Mouse (Mus musculus) liver, embryonic 14.5 days (tissue): ENCODE measurements around the gene Cemip2. TPM values are rescaled to one million over a fixed set of nuclear protein-coding genes. Genes with fewer than 3 reads are reported as not detected.

ENCODE experiments used
- ATAC-seq: fragments of 200-750 bp; cut with Nextera tagmentation; 2 replicates; pipeline ENCODE4 v1.8.0; 2017; ENCODE audit warnings: moderate number of reproducible peaks, mild to moderate bottlenecking, moderate library complexity; ENCODE audit not compliant: insufficient read depth
- DNase-seq, 3 experiments: peaks; one replicate each; pipeline ENCODE4 v3.0.0-alpha.2; 2012 to 2013; ENCODE audit warnings: low read depth in 3 of 3, low spot score in 3 of 3
- H3K27ac ChIP-seq: fragments of 300-500 bp; sonication (generic); 2 replicates; pipeline ENCODE4 v1.5.1; 2014; ENCODE audit warnings: moderate library complexity, mild to moderate bottlenecking, control low read depth, inconsistent platforms
- H3K27me3 ChIP-seq: fragments of 300-500 bp; sonication (generic); 2 replicates; pipeline ENCODE4 v1.6.1; 2014; ENCODE audit warnings: mild to moderate bottlenecking, low read length, moderate library complexity; ENCODE audit not compliant: control insufficient read depth, insufficient read depth
- H3K36me3 ChIP-seq: fragments of 300-500 bp; sonication (generic); replicated peaks from 2 replicates; pipeline ENCODE4 v1.6.1; 2014; ENCODE audit warnings: low read depth; ENCODE audit not compliant: control insufficient read depth, insufficient read depth
- H3K4me1 ChIP-seq, 2 experiments: fragments of 200-500 bp in 1 of 2; fragments of 300-500 bp in 1 of 2; sonication (generic) in 1 of 2; replicated peaks; 2 replicates each; pipeline ENCODE4 v1.6.1; 2012 to 2014; ENCODE audit warnings: antibody characterized with exemption in 1 of 2, inconsistent platforms in 1 of 2, low read length in 1 of 2; ENCODE audit not compliant: control insufficient read depth in 2 of 2, insufficient read depth in 2 of 2
- H3K4me2 ChIP-seq: fragments of 300-500 bp; sonication (generic); 2 replicates; pipeline ENCODE4 v1.6.1; 2014; ENCODE audit warnings: low read depth, mild to moderate bottlenecking, control low read depth, moderate library complexity
- H3K4me3 ChIP-seq, 2 experiments: fragments of 200-500 bp in 1 of 2; fragments of 300-500 bp in 1 of 2; sonication (generic) in 1 of 2; 2 replicates each; pipeline ENCODE4 v1.5.1; 2012 to 2014; ENCODE audit warnings: low read depth in 2 of 2, low read length in 2 of 2, mild to moderate bottlenecking in 2 of 2, control low read depth in 1 of 2, inconsistent platforms in 1 of 2, moderate library complexity in 1 of 2; ENCODE audit not compliant: insufficient read depth in 1 of 2
- H3K9ac ChIP-seq: fragments of 300-500 bp; sonication (generic); replicated peaks from 2 replicates; pipeline ENCODE4 v1.6.1; 2014; ENCODE audit warnings: mild to moderate bottlenecking, control low read depth, moderate library complexity
- H3K9me3 ChIP-seq: fragments of 300-500 bp; sonication (generic); 2 replicates; pipeline ENCODE4 v1.6.1; 2016; ENCODE audit warnings: low read length, mixed read lengths; ENCODE audit not compliant: control insufficient read depth
- CTCF ChIP-seq: IDR thresholded peaks from 2 replicates; pipeline ENCODE4 v1.5.1; 2016; ENCODE audit warnings: antibody characterized with exemption, low read depth, control low read depth
- EP300 ChIP-seq: IDR thresholded peaks from 2 replicates; pipeline ENCODE4 v1.6.1; 2016; ENCODE audit warnings: antibody characterized with exemption, low read depth
- WGBS: fragments of 180-500 bp; shearing (Covaris S2); extraction: QIAGEN DNeasy Blood & Tissue Kit; methylation state at CpG from one replicate; pipeline ENCODE4 v1.1.7; 2014; ENCODE audit not compliant: insufficient replicate concordance; 5-methylcytosine and 5-hydroxymethylcytosine counted together
- polyA plus RNA-seq, 2 experiments: library from polyadenylated mRNA; depleted of rRNA in 1 of 2; stranded (reverse) in 1 of 2; unstranded in 1 of 2; fragments of >200 nt; fragmentation: Nextera tagmentation in 1 of 2; extraction: Ambion mirVana in 1 of 2; gene quantifications; 2 replicates each; pipeline versions ENCODE4 v1.2.1 to v1.2.3; 2012 to 2014

The Cemip2 gene
- polyA plus RNA-seq, 2 experiments: 3.0 to 6.0 TPM

DNA sequence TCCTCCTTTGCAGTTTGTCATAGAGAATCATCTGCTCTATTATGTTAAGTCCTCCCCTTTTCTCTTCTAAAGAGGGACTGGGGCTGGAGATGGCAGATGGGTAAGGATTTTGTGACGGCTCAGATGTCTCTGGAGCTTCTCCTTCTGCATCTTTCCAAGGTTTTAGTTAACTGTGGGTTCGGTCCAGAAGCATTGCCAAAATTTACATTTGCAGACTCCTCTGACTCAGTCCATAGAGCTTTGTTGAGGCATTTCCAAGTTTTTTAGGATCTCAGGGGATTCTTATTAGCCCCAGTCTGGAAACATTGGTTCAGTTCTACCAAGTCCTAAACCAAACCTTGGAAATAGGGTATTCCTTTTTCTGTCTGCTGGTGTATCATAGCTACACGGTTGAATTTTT is 1.5 kb upstream of the Cemip2 start:
- TF ChIP-seq CTCF (no peak), EP300 (no peak)
- Histone ChIP-seq H3K4me1 (no peaks in the 10 kb centered on the region), H3K4me3 (no peak overlapping the region), H3K27ac (no peak overlapping the region), H3K36me3 (no peaks in the 10 kb centered on the region), H3K4me2 (no peak overlapping the region), H3K9ac (no peak overlapping the region), H3K27me3 (peaks cover 8% of the 10 kb centered on the region), H3K9me3 (no peaks in the 10 kb centered on the region)
- no peak for ATAC-seq
- WGBS: 49% methylated on average over 3 of the region's 3 CpGs
- DNase-seq: no peak

DNA sequence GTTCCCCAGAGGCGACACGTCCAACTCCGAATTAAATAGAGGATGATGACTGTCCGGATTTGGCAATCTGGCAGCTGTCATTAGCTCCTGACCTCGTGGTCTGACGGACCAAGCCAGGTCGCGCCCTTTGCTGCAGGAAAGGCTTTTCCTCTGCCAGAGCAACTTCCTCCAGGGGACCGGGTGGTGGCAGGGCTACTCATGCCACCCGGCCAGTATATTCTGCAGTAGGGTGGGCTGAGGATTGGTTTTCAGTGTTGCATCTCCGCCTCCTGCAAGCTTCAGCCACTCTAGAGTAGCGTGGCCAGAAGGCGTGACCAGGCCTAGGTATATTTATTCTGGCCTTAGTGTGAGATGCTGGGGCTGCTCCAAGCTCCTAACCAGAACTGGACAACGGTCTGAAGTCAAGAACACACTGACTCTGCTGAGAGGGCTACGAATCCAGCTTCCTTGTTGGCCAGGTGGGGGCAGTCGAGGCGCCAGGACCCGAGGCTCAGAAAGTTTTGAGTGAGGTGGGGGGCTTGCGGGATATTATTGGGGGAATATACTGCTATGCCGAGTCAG is 891 bp upstream of the Cemip2 start:
- WGBS: 16% methylated on average over 20 of the region's 20 CpGs
- Histone ChIP-seq H3K9me3 (no peaks in the 10 kb centered on the region), H3K4me2 (peak overlapping the region; percentile 85), H3K36me3 (no peaks in the 10 kb centered on the region), H3K4me3 (peak overlapping the region; percentile 12 to 21; a peak in 3 of 4 replicates), H3K27me3 (peaks cover 8% of the 10 kb centered on the region), H3K27ac (no peak overlapping the region), H3K4me1 (no peaks in the 10 kb centered on the region), H3K9ac (no peak overlapping the region)
- ATAC-seq (no peak), DNase-seq (no peak)
- no peak for TF ChIP-seq EP300
- TF ChIP-seq CTCF: peak; percentile 68

DNA sequence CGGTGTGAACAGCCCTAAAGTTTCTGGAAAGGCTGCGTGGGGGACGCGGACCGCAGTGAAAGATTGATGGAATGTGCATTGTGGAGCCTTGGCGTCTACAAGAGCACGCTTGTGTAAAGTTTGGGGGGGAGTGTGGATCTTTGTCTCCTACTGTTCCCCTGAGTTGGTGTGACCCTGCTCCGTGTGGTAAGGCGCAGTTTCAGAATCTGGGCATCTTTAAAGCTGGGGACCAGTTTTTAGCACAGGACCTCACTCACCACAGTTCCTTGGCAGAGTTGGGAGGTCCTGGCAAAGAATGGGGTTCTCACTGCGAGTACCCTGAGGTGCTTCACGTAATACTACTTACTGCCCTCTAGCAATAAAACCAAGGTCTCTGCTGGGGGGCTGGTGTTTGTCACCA is 964 bp downstream of the Cemip2 start:
- DNase-seq: no peak
- Histone ChIP-seq H3K9me3 (no peaks in the 10 kb centered on the region), H3K9ac (peak overlapping the region; percentile 64), H3K4me2 (peak overlapping the region; percentile 85), H3K27ac (no peak overlapping the region), H3K4me1 (0 out of 4 replicates have a peak, but pooled peaks cover 0 to 2% of the 10 kb centered on the region in 2 experiments), H3K36me3 (no peaks in the 10 kb centered on the region), H3K4me3 (peak overlapping the region; percentile 71 to 81), H3K27me3 (peaks cover 8% of the 10 kb centered on the region)
- TF ChIP-seq CTCF (no peak), EP300 (no peak)
- WGBS: 6% methylated on average over 11 of the region's 11 CpGs
- no peak for ATAC-seq

DNA sequence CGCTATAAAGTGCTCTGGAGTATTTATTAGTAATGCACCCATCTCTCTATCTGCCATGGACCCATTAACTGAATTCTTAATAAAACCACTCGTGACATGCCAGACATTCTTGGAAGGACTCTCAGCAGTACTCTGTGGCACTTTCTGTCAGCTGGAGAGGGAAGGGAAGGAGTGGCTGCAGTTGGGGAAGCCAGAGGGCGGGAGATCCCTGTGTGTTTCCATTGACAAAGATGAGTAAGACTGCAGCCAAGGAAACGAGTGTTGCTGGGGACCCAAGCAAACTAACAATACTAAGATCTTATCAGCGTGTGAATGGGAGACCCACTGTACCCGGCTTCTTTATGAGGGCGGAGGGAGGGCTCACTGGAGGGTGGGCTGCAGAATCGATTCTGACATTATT is 2.5 kb downstream of the Cemip2 start:
- Histone ChIP-seq H3K27me3 (peaks cover 8% of the 10 kb centered on the region), H3K4me1 (peaks cover 0 to 4% of the 10 kb centered on the region in 2 experiments; a peak in 1 of 4 replicates), H3K4me3 (no peak overlapping the region; a peak in 1 of 4 replicates), H3K27ac (no peak overlapping the region), H3K4me2 (no peak overlapping the region), H3K9ac (no peak overlapping the region), H3K36me3 (no peaks in the 10 kb centered on the region), H3K9me3 (no peaks in the 10 kb centered on the region)
- TF ChIP-seq CTCF: no peak
- TF ChIP-seq EP300: no peak
- 55% methylated on average over 8 of the region's 8 CpGs for WGBS
- no peak for DNase-seq
- no peak for ATAC-seq

DNA sequence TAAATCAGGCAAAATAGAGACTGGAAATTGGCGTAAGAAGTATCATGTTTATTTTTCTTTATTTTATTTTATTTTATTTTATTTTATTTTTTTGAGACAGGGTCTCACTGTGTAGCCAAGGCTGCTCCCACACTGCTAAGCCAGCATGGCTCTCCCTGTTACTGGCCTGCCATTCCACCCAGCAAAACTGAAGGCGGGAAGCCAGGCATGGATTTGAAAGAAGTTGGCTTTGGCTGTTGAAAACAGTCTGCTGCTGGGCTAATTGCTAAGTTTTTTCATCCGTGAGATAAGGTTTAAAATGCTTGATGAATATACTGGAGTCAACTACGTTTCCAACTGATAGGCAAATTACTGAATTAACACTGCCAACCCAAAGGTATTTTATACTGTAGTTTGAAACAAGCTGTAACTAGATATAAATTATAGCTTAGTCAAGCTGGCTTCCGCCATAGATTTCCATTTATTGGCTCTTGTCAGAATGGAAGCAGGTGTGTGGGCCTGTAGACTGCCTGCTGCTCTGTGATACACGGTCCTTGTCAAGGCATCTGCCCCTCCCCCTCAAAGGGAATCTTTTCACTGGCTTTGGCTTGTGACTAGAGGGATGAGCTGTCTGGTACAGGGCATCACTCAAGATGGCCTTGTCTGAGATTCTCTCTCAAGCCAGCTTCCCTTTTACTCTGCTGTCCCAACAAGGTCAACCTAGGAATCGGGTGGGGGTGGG is 3.1 kb downstream of the Cemip2 start:
- 62% methylated on average over 7 of the region's 7 CpGs for WGBS
- Histone ChIP-seq H3K27ac (no peak overlapping the region), H3K4me1 (peaks cover 0 to 4% of the 10 kb centered on the region in 2 experiments; a peak in 1 of 4 replicates), H3K9me3 (no peaks in the 10 kb centered on the region), H3K4me3 (no peak overlapping the region), H3K4me2 (no peak overlapping the region), H3K36me3 (no peaks in the 10 kb centered on the region), H3K27me3 (peaks cover 8% of the 10 kb centered on the region), H3K9ac (no peak overlapping the region)
- TF ChIP-seq CTCF: no peak
- no peak for TF ChIP-seq EP300
- DNase-seq (no peak), ATAC-seq (no peak)
